Mouse (Mus musculus): ENCODE measurements around the gene Lrrc52. TPM values are rescaled to one million over a fixed set of nuclear protein-coding genes. Genes with fewer than 3 reads are reported as not detected.

Gene Lrrc52
- total RNA-seq (2021), result not detected
- long read RNA-seq, experiment 1, result 0 reads
- long read RNA-seq, experiment 2, result 0 reads

GRCm38 (mm10) chr1:167466765-167467426 is at the start of gene Lrrc52:
Gene Lrrc52 (minus strand): TSS chr1:167466780.
- intact Hi-C loops (cut with DNase I), result no loop called here
- peak; percentile 40 to 45 for DNase-seq (ENCODE audit: low spot score in 2 of 2)

- intact Hi-C loops (cut with DNase I), result no loop called here
- no peak for DNase-seq (ENCODE audit: low spot score in 2 of 2)
These were observed 45.0 kb upstream of the Lrrc52 start for GRCm38 (mm10) chr1:167511621-167512020.

- intact Hi-C loops (cut with DNase I), result no loop called here
- no peak for DNase-seq (ENCODE audit: low spot score in 2 of 2)
These were observed 39.5 kb upstream of the Lrrc52 start for GRCm38 (mm10) chr1:167506048-167506447.

- DNase-seq (ENCODE audit: low spot score in 2 of 2), result no peak
- intact Hi-C loops (cut with DNase I), result no loop called here
These were observed 38.8 kb upstream of the Lrrc52 start for GRCm38 (mm10) chr1:167505427-167505826.

GRCm38 (mm10) chr1:167499097-167499850 is 32.7 kb upstream of the Lrrc52 start:
- no peak for DNase-seq (ENCODE audit: low spot score in 2 of 2)
- intact Hi-C loops (cut with DNase I), result no loop called here

- no peak for DNase-seq (ENCODE audit: low spot score in 2 of 2)
- intact Hi-C loops (cut with DNase I), result no loop called here
These were observed 31.4 kb upstream of the Lrrc52 start for GRCm38 (mm10) chr1:167497991-167498390.

GRCm38 (mm10) chr1:167497560-167497959 is 31.0 kb upstream of the Lrrc52 start:
- no peak for DNase-seq (ENCODE audit: low spot score in 2 of 2)
- intact Hi-C loops (cut with DNase I), result no loop called here

GRCm38 (mm10) chr1:167491501-167491900 is 24.9 kb upstream of the Lrrc52 start:
- intact Hi-C loops (cut with DNase I), result no loop called here
- no peak for DNase-seq (ENCODE audit: low spot score in 2 of 2)

- no peak for DNase-seq (ENCODE audit: low spot score in 2 of 2)
- intact Hi-C loops (cut with DNase I), result no loop called here
These were observed 21.4 kb upstream of the Lrrc52 start for GRCm38 (mm10) chr1:167487933-167488332.

GRCm38 (mm10) chr1:167486959-167487680 is 20.5 kb upstream of the Lrrc52 start:
- no peak for DNase-seq (ENCODE audit: low spot score in 2 of 2)
- intact Hi-C loops (cut with DNase I), result no loop called here

GRCm38 (mm10) chr1:167482863-167483262 is 16.3 kb upstream of the Lrrc52 start:
- DNase-seq (ENCODE audit: low spot score in 2 of 2), result no peak
- intact Hi-C loops (cut with DNase I), result no loop called here

- intact Hi-C loops (cut with DNase I), result no loop called here
- peak; percentile 15 to 31 for DNase-seq (ENCODE audit: low spot score in 2 of 2)
These were observed 7.0 kb upstream of the Lrrc52 start for GRCm38 (mm10) chr1:167473585-167473984.

- DNase-seq (ENCODE audit: low spot score in 2 of 2), result no peak
- intact Hi-C loops (cut with DNase I), result no loop called here
These were observed 1.3 kb upstream of the Lrrc52 start for GRCm38 (mm10) chr1:167467916-167468315.

GRCm38 (mm10) chr1:167457311-167457710 is 9.3 kb downstream of the Lrrc52 start:
- no peak for DNase-seq (ENCODE audit: low spot score in 2 of 2)
- intact Hi-C loops (cut with DNase I), result no loop called here

- DNase-seq (ENCODE audit: low spot score in 2 of 2), result no peak
- intact Hi-C loops (cut with DNase I), result no loop called here
These were observed 13.5 kb downstream of the Lrrc52 start for GRCm38 (mm10) chr1:167453048-167453447.

GRCm38 (mm10) chr1:167452456-167452855 is 14.1 kb downstream of the Lrrc52 start:
- intact Hi-C loops (cut with DNase I), result no loop called here
- no peak for DNase-seq (ENCODE audit: low spot score in 2 of 2)

GRCm38 (mm10) chr1:167448598-167448997 is 18.0 kb downstream of the Lrrc52 start:
- no peak for DNase-seq (ENCODE audit: low spot score in 2 of 2)
- intact Hi-C loops (cut with DNase I), result no loop called here

GRCm38 (mm10) chr1:167448088-167448487 is 18.5 kb downstream of the Lrrc52 start:
- intact Hi-C loops (cut with DNase I), result no loop called here

GRCm38 (mm10) chr1:167446516-167446915 is 20.1 kb downstream of the Lrrc52 start:
- no peak for DNase-seq (ENCODE audit: low spot score in 2 of 2)
- intact Hi-C loops (cut with DNase I), result no loop called here

More at GRCm38 (mm10) chr1:167448088-167448487, 18.5 kb downstream of the Lrrc52 start:
- DNase-seq (ENCODE audit: low spot score in 2 of 2), result no peak

GRCm38 (mm10) chr1:167445167-167445566 is 21.4 kb downstream of the Lrrc52 start:
- no peak for DNase-seq (ENCODE audit: low spot score in 2 of 2)
- intact Hi-C loops (cut with DNase I), result no loop called here

All from left cerebral cortex, postnatal 14 days (tissue).